Mouse (Mus musculus): ENCODE measurements around the gene Endou.

The Endou gene

DNA sequence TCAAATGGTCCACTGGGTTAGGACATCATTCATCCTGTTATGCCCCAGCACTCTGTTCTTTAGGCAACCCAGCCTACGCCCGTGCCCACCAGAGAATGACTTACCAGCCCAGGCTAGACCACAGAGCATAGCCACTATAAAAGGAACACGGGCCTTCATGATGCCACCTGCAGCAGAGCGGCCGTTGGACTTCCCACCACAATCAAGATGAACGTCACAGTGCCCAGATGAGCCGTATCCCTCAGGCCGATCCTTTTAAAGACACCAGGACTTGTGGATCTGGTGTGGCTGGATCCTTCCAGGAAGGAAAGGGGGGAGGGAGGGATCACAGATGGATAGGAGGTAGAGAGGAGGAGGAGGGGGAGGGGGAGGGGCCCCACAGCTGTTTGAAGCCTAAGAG is at the start of gene Endou:
Gene Endou, minus strand, starts transcription at position 229 of the 400 bp plus-strand sequence.
- DNase-seq (ENCODE audit: low spot score), result no peak

DNA sequence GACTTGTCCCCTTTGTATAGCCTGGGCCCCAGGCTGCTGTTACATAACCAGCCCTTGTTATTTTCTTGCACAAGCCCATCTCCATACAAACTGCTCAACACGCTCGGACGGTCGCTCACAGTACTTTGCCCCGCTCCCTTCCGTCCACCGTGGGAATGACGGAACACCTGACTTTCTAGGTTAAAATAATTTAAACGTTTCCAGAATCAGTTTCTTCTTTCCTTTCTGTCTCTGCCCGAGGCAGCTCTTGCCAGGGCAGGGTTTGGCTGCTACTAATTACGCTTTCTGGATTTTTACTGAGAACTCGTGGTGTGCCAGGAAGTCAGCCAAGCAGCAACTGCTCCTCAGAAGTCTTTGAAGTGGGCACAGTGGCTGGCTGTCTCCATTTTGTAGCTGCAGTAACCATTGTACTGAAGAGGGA is 49.5 kb upstream of the Endou start:
- DNase-seq (ENCODE audit: low spot score), result no peak

DNA sequence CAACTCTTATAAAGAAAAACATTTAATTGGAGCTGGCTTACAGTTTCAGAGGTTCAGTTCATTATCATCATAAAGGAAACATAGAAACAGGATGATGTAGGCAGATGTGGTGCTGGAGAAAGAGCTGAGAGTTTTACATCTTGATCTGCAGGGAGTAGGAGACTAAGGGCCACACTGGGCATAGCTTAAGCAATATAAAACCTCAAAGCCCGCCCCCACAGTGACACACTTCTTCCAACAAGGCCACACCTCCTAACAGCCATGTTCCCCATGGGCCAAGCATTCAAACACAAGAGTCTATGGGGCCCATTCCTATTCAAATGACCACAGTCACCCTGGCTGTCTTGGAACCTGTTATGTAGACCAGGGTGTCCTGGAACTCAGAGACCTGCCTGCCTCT is 48.4 kb upstream of the Endou start:
- DNase-seq (ENCODE audit: low spot score), result no peak

- no peak for DNase-seq (ENCODE audit: low spot score)
Observed at GRCm38 (mm10) chr15:97778311-97779098, 47.4 kb upstream of the Endou start, which contains the start of gene Slc48a1. Gene Slc48a1, plus strand, starts transcription at chr15:97778520.

GRCm38 (mm10) chr15:97776919-97777318 is 45.8 kb upstream of the Endou start:
- DNase-seq (ENCODE audit: low spot score), result no peak

DNA sequence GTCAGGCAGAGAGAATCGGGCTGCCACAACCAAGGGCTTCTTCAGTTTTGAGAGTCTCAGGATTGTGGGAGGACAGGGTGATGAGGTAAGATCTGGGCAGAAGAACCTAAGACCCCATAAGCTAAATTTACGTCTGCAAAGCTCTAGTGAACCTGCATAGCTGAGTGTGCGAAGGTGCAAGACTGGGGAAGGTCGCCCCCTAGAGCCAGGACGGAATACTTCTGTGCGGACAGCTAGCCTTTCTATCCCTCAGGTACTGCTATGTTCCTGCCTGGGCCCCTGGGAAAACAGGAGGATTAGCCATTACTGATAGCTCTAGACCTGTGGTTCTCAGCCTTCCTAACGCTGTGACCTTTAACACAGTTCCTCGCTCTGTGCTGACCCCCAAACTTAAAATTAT is 45.4 kb upstream of the Endou start:
- DNase-seq (ENCODE audit: low spot score), result peak; percentile 75

DNA sequence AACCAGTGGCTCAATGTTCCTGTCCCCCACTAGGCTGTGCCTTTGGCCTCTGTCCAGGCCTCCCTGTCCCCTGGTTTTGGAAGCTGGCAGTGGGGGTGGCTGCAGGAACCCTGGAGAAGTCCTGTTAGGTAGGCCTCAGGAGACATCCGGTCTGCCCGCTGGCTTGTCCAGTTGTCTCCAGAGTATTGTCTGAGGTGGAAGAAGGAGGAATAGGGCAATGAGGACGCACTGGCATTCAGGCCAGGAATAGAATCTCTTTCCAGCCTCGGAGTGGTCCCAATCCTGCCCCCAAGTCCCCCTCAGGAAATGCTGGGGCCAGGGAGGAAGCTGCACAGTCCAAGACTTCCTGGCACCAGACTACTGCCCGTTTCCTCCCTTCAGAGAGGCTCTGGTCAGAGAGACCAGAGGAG is 42.8 kb upstream of the Endou start:
- DNase-seq (ENCODE audit: low spot score), result no peak

DNA sequence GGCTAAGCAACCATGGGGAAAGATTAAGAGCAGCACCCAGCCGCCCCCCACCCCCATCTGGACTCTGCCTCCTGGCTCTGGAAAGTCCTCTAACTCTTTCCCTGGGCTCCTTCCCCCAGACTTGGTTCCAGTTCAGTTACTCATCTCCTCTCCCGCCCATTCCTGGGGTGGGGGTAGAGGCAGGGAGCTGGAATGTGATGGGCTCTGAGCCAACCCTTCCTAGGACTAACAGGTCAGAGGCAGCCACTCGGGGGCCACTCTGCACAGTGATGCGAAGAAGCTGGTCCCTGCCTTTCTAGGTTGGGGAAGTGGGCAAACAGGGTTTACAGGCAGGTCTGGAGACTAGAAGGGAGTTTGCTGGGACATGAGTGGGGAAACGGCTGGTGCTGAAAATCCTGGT is 42.0 kb upstream of the Endou start:
- DNase-seq (ENCODE audit: low spot score), result peak; percentile 45

GRCm38 (mm10) chr15:97770280-97770679 is 39.1 kb upstream of the Endou start:
- DNase-seq (ENCODE audit: low spot score), result no peak

DNA sequence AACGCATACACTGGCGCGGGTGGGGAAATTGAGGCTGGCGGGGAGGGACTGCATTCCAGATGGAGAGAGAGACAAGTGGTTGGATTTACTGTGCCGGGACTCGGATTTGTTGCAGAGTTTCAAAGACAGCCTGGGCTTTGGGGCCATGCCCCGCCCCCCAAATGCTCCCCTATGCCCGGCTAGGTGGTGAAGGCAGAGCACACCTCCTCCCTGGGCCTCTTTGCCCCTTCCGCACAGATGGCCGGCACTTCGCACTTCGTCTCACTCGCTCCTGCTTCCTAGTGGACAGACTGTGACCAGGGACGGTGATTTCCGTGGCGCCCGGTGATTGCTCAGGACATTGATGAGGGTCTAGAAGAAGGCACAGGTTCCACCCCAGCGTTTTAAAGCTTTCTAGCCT is 37.1 kb upstream of the Endou start:
- no peak for DNase-seq (ENCODE audit: low spot score)

DNA sequence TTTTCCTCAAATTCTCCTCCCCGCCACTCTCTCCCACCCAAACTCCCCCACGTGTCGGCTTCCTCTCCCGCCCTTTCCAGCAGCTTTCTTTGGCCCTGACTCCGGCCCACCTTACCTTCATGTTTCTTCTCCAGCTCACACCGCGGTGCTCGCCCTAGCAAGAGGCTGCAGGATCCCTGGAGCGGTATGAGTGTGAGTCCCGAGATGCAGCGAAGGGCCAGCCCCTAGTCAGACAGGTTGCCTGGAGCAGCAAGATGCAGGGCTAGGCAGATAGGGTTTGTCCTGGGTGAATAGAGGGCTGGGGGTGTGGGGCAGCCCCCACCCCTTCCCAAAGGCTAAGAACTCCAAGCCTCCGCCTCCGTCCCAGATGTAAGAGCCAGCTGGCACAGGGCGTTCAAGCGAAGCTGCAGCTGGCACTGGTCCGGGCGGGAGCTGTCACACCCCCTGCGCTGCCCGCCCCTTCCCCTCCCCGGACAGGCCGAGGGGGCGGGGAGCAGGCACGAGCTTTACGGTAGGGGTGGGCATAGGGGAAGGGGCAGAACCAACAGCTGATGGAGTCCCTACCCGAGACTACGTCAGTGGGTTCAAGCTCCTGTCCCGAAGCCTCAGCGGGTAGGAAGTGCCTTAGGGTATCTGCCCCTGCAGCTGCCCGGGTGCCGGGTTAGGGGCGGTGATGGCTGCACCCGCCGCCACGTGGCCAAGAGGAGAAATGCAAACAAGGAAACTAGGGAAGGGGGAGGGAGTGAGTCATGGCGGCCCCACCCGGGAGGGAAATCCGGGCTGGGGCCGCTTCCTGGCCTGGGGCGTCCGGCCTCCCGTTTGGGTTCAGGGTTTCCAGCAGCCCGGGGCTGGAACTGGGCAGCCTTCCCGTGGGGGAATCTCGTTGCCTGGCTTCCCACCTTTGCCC is 36.4 kb upstream of the Endou start, which contains the start of gene Rapgef3:
Gene Rapgef3, minus strand, starts transcription at position 693 of the 907 bp plus-strand sequence.
- peak; percentile 84 for DNase-seq (ENCODE audit: low spot score)

DNA sequence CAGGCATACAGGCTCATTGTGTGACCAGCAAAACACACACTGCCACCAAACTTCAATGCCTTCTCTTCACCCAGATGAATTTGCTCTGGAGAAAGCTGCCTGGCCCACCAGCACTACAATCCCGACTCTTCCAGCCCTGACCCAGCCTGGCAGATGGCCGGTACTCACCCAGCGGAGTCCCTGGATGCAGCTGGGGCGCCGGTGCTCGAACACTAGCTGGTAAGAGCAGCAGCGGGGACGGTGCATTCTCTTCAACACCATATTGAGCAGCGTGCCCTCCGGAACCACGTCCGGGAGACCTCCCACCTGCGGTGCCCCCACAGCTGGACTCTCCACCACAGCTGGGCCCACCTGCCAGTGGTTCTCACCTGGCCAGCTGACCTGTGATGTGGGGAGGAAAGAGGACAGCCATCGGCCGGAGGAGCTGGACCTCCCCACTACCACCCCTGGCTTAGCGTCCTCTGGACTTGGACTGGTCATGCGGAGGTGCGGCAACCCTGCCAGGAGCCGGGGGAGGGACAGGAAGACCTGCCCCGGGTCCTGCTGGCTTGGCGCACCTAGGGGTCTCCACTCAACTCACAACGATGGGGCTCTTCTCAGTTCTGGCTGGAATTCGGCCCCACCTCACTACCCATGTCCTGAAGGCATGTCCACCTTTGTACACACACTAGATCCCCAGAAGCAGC is 35.6 kb upstream of the Endou start:
- no peak for DNase-seq (ENCODE audit: low spot score)

DNA sequence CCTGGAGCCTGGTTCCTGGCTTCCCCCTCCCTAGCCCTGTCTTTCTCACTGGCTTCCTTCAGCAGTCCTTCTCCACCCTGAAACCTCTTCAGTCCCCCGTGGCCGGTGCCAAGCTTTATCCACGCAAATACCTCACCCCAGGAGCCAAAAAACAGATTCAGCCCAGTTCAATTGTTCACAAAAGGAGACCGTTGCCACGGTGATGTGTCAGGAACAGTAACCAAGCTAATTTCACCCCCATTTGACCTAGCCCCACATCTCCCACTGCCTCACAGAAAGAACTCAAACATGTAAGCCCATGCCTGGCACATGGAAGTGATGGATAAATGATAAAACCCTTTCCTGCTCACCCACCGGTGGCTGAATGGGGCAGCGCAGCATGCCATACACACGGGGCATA is 35.1 kb upstream of the Endou start:
- DNase-seq (ENCODE audit: low spot score), result no peak

- DNase-seq (ENCODE audit: low spot score), result no peak
Observed at GRCm38 (mm10) chr15:97765090-97765794, 34.1 kb upstream of the Endou start.

GRCm38 (mm10) chr15:97764532-97764931 is 33.4 kb upstream of the Endou start:
- no peak for DNase-seq (ENCODE audit: low spot score)

DNA sequence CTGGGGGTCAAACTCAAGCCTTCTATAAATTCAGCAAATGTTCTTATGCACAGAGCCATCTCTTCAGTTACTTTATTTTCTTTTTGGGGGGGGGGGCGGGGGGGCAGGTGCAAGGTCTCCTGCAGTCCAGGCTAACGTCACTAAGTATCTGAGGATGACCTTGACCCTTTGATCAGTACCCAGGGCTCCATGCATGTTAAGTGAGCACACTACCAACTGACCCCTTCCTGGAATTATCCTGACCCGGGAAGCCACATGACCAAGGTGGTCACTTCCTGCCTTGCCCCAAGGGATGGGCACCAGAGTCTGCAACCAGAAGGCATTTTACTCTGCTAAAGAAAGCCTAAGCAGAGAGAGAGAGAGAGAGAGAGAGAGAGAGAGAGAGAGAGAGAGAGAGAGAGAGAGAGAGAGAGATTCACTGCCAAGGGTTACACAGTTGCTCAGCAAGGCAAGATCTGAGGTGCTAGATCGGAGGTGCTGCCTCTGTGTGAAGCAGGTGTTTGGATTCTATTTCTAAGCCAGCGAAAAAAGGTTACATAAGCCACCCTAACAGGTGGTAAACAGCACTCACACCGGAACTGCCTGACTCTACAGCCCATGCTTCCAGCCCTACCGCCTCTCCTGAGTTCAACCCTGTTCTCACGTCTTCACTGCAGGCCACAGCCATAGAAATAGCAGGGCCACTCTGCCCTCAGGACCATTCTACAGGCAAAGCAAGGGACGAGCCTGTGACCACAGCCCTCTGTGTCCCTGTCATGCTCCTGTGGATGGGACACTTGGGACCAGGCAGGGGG is 32.3 kb upstream of the Endou start:
- DNase-seq (ENCODE audit: low spot score), result no peak

GRCm38 (mm10) chr15:97762733-97763132 is 31.6 kb upstream of the Endou start:
- no peak for DNase-seq (ENCODE audit: low spot score)

DNA sequence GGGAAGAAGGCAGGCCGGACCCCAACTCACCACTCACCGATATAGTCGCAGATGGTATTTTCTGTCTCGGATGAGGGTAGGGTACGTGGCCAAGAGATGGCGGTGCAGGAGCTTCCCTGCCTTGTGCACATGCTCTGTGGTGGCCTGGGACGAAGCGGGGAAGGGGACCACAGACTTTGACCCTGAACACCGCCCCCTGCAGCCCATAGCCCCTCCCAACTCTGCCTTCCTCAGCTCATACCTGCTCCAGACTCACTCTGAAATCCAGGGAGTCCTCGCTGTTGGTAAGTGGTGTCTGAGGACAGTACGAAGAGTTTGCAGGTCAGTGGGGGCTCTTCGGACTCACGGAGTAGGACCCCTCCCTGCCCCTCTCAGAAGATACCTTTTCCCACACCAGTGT is 30.3 kb upstream of the Endou start:
- no peak for DNase-seq (ENCODE audit: low spot score)

- no peak for DNase-seq (ENCODE audit: low spot score)
Observed at GRCm38 (mm10) chr15:97760952-97761351, 29.8 kb upstream of the Endou start.

DNA sequence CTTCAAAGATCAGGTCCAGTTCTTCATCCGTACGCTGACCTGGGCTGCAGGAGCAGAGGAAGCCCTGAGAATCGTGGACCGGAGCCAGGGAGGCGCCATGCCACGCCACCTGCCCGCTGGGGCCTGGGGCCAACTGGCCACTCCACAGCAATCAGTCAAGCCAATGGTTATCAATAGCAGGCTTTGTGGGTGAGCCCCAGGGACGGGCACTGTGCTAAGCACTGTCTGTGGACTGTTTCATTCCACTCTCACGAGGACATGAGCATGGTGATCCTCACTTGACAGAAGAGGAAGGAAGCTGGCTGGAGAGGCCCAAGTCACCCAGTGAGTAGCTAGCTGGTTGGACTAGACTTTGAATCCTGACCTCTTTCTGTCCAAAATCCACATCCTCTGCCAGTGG is 28.9 kb upstream of the Endou start:
- no peak for DNase-seq (ENCODE audit: low spot score)

DNA sequence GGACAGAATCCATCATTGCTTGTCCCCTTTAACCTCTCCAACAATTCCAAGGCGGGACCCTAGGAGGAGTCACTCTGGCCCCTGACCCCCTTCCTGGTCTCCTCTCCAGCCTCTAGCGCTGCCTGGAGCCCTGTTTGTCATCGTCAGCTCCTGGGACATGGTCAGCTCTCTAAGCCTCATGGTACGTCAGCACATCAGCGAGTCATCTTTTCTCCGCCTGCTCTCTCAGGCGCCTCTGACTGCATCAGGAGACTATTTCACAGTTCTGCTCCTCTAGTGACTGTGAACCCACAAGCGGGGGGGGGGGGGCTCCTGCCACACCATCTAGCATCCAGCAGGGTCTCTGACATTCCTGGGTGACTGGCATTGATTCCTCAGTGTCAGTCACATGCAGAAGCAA is 24.2 kb upstream of the Endou start:
- no peak for DNase-seq (ENCODE audit: low spot score)
